Mouse (Mus musculus) small intestine, adult 10 weeks (tissue): ENCODE measurements around the gene Mpz. TPM values are rescaled to one million over a fixed set of nuclear protein-coding genes. Genes with fewer than 3 reads are reported as not detected.

Experiments
- polyA plus RNA-seq: library from polyadenylated mRNA; stranded (reverse); fragments of 350-450 nt; fragmentation: Illumina TruSeq; extraction: RNeasy Lipid Tissue Mini Kit (QIAGEN cat#74804); gene quantifications from one replicate; pipeline ENCODE4 v1.2.3, GENCODE M21; 2014; ENCODE audit warnings: low replicate concordance

Mpz gene
- 0.48 TPM for polyA plus RNA-seq

GRCm38 (mm10) chr1:171149974-171150760, at the start of gene Mpz, which contains the start of gene Sdhc:
TSS of gene Mpz (plus strand) at chr1:171150711.
TSS of gene Sdhc (minus strand) at chr1:171150603.

DNA sequence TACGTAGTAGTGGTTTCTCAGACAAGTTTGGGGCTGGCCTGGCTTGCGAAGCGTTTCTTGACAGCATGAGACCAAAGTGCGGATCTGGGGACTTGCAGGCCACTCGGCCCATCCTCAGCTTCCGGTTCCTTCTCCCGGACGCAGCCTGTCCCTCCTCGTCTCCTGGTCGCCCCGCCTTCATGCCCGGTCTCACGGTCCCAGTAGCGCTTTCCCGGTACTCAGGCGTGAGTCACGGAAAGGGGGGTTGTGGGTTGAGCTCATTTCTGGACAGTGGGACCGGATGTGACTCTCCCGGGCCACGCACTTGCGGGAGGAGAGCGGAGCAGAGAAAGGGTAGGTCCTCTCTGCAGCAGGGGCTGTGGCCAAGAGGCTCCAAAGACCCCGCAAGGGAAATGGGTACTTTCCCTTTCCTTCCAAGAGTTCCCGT, 36.6 kb upstream of the Mpz start, which contains the start of gene Cfap126:
TSS of gene Cfap126 (plus strand) at position 46 of the 427 bp plus-strand sequence.

GRCm38 (mm10) chr1:171195887-171196397, 45.4 kb downstream of the Mpz start, which contains the start of gene Pcp4l1:
TSS of gene Pcp4l1 (minus strand) at chr1:171196268.

Other genes with a start within 250 kb of the Mpz start
- gene Fcrlb, start 237.8 kb upstream of the Mpz start, polyA plus RNA-seq = not detected
- gene Fcrla, start 223.1 kb upstream of the Mpz start, polyA plus RNA-seq = 3.4 TPM
- 17.6 TPM for gene Fcgr2b, start 174.2 kb upstream of the Mpz start, polyA plus RNA-seq
- gene Fcgr4, start 131.8 kb upstream of the Mpz start, polyA plus RNA-seq = 9.9 TPM
- 11.7 TPM for gene Fcgr3, start 85.8 kb upstream of the Mpz start, polyA plus RNA-seq
- 1.9 TPM for gene Cfap126, start 36.8 kb upstream of the Mpz start, polyA plus RNA-seq
- gene Sdhc, start 108 bp upstream of the Mpz start, polyA plus RNA-seq = 37.0 TPM
- 13.4 TPM for gene Pcp4l1, start 45.6 kb downstream of the Mpz start, polyA plus RNA-seq
- 16.9 TPM for gene Nr1i3, start 63.3 kb downstream of the Mpz start, polyA plus RNA-seq
- gene Tomm40l, start 71.8 kb downstream of the Mpz start, polyA plus RNA-seq = 5.1 TPM
- 4.2 TPM for gene Apoa2, start 74.3 kb downstream of the Mpz start, polyA plus RNA-seq
- 41.4 TPM for gene Fcer1g, start 83.7 kb downstream of the Mpz start, polyA plus RNA-seq
- gene Adamts4, start 99.7 kb downstream of the Mpz start, polyA plus RNA-seq = 1.5 TPM
- gene Ndufs2, start 100.7 kb downstream of the Mpz start, polyA plus RNA-seq = 44.8 TPM
- gene B4galt3, start 119.6 kb downstream of the Mpz start, polyA plus RNA-seq = 8.8 TPM
- gene Ppox, start 130.5 kb downstream of the Mpz start, polyA plus RNA-seq = 6.8 TPM
- 15.5 TPM for gene Usp21, start 137.3 kb downstream of the Mpz start, polyA plus RNA-seq
- 59.2 TPM for gene Ufc1, start 144.3 kb downstream of the Mpz start, polyA plus RNA-seq
- gene Dedd, start 178.4 kb downstream of the Mpz start, polyA plus RNA-seq = 13.8 TPM
- gene Nit1, start 194.9 kb downstream of the Mpz start, polyA plus RNA-seq = 20.1 TPM
- 12.8 TPM for gene Pfdn2, start 195.0 kb downstream of the Mpz start, polyA plus RNA-seq
- gene Klhdc9, start 210.1 kb downstream of the Mpz start, polyA plus RNA-seq = not detected
- gene Nectin4, start 219.4 kb downstream of the Mpz start, polyA plus RNA-seq = not detected
- 9.9 TPM for gene Arhgap30, start 238.2 kb downstream of the Mpz start, polyA plus RNA-seq